Comparison of ENCODE assay signal across 8 mouse cellular contexts in genomic region chr4:135816905-135817622, GRCm38 (mm10). TPM values are rescaled to one million over a fixed set of nuclear protein-coding genes. Genes with fewer than 3 reads are reported as not detected.
A peak's percentile ranks its signal among the peaks of the same experiment; 100 is the strongest.
DNase-seq lines count a peak whose midpoint lies in the region; ATAC-seq and TF ChIP-seq lines count a peak whose summit lies in the region.

No protein-coding gene starts in this region.

- no peak overlapping the region for H3K9ac ChIP-seq in forebrain, postnatal 0 days
- H3K9ac ChIP-seq in forebrain, embryonic 16.5 days (replicated peaks; ENCODE audit: low read depth, low read length): no peak overlapping the region

- no peak overlapping the region for H3K4me2 ChIP-seq in forebrain, postnatal 0 days (ENCODE audit: low read depth)
- H3K4me2 ChIP-seq in forebrain, embryonic 16.5 days (ENCODE audit: low read length): no peak overlapping the region

- no peak for TF ChIP-seq POLR2A in bone marrow macrophage, adult 2 months (IDR thresholded peaks at IDR 0.05; ENCODE audit: borderline replicate concordance, low read depth, low read length)

- WGBS in forebrain, postnatal 0 days: 39% methylated on average over 12 of the region's 12 CpGs
- WGBS in forebrain, embryonic 16.5 days: 36% methylated on average over 12 of the region's 12 CpGs

- no peak overlapping the region for H3K4me3 ChIP-seq in forebrain, postnatal 0 days (ENCODE audit: low read depth, low read length)
- H3K4me3 ChIP-seq in forebrain, embryonic 16.5 days (replicated peaks; ENCODE audit: low read length): no peak overlapping the region
- no peak overlapping the region for H3K4me3 ChIP-seq in bone marrow macrophage, adult 2 months (ENCODE audit: insufficient read depth, low read length)

- H3K36me3 ChIP-seq in forebrain, postnatal 0 days (ENCODE audit: insufficient read depth): no peaks in the 10 kb centered on the region
- H3K36me3 ChIP-seq in forebrain, embryonic 16.5 days (ENCODE audit: control insufficient read depth, insufficient read depth): no peaks in the 10 kb centered on the region

- H3K4me1 ChIP-seq in forebrain, postnatal 0 days (ENCODE audit: insufficient read depth): no peaks in the 10 kb centered on the region
- H3K4me1 ChIP-seq in forebrain, embryonic 16.5 days (replicated peaks; ENCODE audit: control insufficient read depth, insufficient read depth, low read length): no peaks in the 10 kb centered on the region
- H3K4me1 ChIP-seq in bone marrow macrophage, adult 2 months (ENCODE audit: control insufficient read depth, insufficient read depth, low read length): peaks cover 2% of the 10 kb centered on the region; the same call in 1 of the 2 replicates

- no peaks in the 10 kb centered on the region for H3K9me3 ChIP-seq in forebrain, postnatal 0 days (ENCODE audit: low read length)
- peaks cover 2% of the 10 kb centered on the region; the same call in 1 of the 2 replicates for H3K9me3 ChIP-seq in forebrain, embryonic 16.5 days (ENCODE audit: control insufficient read depth, low read length)

- peak; percentile 69 for DNase-seq in forebrain, postnatal 0 days
- DNase-seq in ovary, postnatal 36 days (ENCODE audit: low spot score): peak; percentile 41
- DNase-seq in ovary, postnatal 14 days (ENCODE audit: low spot score): no peak
- peak; percentile 34 to 35 for DNase-seq in layer of hippocampus, postnatal 14 days (ENCODE audit: low spot score in 2 of 2)
- DNase-seq in natural killer cell, adult 2 months (ENCODE audit: low spot score in 2 of 2): peak; percentile 24 to 45
- DNase-seq in ovary, adult 18-20 months (ENCODE audit: low spot score): no peak

- H3K27me3 ChIP-seq in forebrain, postnatal 0 days (ENCODE audit: insufficient read depth, low read length): no peaks in the 10 kb centered on the region
- H3K27me3 ChIP-seq in forebrain, embryonic 16.5 days (replicated peaks; ENCODE audit: control insufficient read depth, insufficient read depth, low read length): no peaks in the 10 kb centered on the region

- H3K27ac ChIP-seq in forebrain, postnatal 0 days (ENCODE audit: low read depth, low read length): no peak overlapping the region
- no peak overlapping the region for H3K27ac ChIP-seq in forebrain, embryonic 16.5 days (ENCODE audit: low read length)
- no peak overlapping the region for H3K27ac ChIP-seq in bone marrow macrophage, adult 2 months (ENCODE audit: insufficient read depth, low read depth, low read length)

- ATAC-seq in forebrain, postnatal 0 days: no peak
- ATAC-seq in forebrain, embryonic 16.5 days: no peak

- peak; percentile 72 for TF ChIP-seq CTCF in forebrain, postnatal 0 days (IDR thresholded peaks at IDR 0.05; ENCODE audit: low read depth)
- peak; percentile 46 for TF ChIP-seq CTCF in bone marrow macrophage, adult 2 months (IDR thresholded peaks at IDR 0.05; ENCODE audit: low read depth, low read length)

RNA-seq across cellular contexts. Expression of gene Srsf10, which starts 38.5 kb away (rescaled TPM):
- total RNA-seq in forebrain, postnatal 0 days (2014; rRNA removed): 96.4 and 114 TPM in 2 replicates
- 131 and 143 TPM in 2 replicates for polyA plus RNA-seq in forebrain, postnatal 0 days (2015; fragmentation: Nextera tagmentation; extraction: Ambion mirVana)
- polyA plus RNA-seq in forebrain, embryonic 16.5 days (2015; fragmentation: Nextera tagmentation; extraction: Ambion mirVana): 253 and 294 TPM in 2 replicates
- polyA plus RNA-seq in bone marrow macrophage, adult 2 months (2012; ENCODE audit: insufficient read depth, insufficient read length, missing spikeins): 82.1 and 98.0 TPM in 2 replicates
- 10 to 100 TPM; 78.4 to 85.6 TPM for total RNA-seq in layer of hippocampus, postnatal 14 days (2021)

RNA-seq across cellular contexts. Expression of gene Pnrc2, which starts 56.6 kb away (rescaled TPM):
- 64.4 and 75.0 TPM in 2 replicates for total RNA-seq in forebrain, postnatal 0 days (2014; rRNA removed)
- polyA plus RNA-seq in forebrain, postnatal 0 days (2015; fragmentation: Nextera tagmentation; extraction: Ambion mirVana): 60.9 and 73.0 TPM in 2 replicates
- polyA plus RNA-seq in forebrain, embryonic 16.5 days (2015; fragmentation: Nextera tagmentation; extraction: Ambion mirVana): 120 and 140 TPM in 2 replicates
- polyA plus RNA-seq in bone marrow macrophage, adult 2 months (2012; ENCODE audit: insufficient read depth, insufficient read length, missing spikeins): 126 and 135 TPM in 2 replicates
- total RNA-seq in layer of hippocampus, postnatal 14 days (2021): 10 to 100 TPM; 59.5 to 67.2 TPM

RNA-seq across cellular contexts. Expression of gene Myom3, which starts 57.5 kb away (rescaled TPM):
- total RNA-seq in forebrain, postnatal 0 days (2014; rRNA removed): 1.1 and 1.4 TPM in 2 replicates
- polyA plus RNA-seq in forebrain, postnatal 0 days (2015; fragmentation: Nextera tagmentation; extraction: Ambion mirVana): 1.7 and 2.6 TPM in 2 replicates
- polyA plus RNA-seq in forebrain, embryonic 16.5 days (2015; fragmentation: Nextera tagmentation; extraction: Ambion mirVana): 0.29 and 0.34 TPM in 2 replicates
- polyA plus RNA-seq in bone marrow macrophage, adult 2 months (2012; ENCODE audit: insufficient read depth, insufficient read length, missing spikeins): not detected in 2 replicates
- total RNA-seq in layer of hippocampus, postnatal 14 days (2021): 1 to 10 TPM; 1.4 to 1.5 TPM

Comparison
In these comparisons a context has a peak if more than half of its experiments do, and no peak if none do; other contexts are left out.
1. DNase-seq: peak in forebrain, postnatal 0 days (single experiment), ovary, postnatal 36 days (single experiment), layer of hippocampus, postnatal 14 days (2 of 2) and natural killer cell, adult 2 months (2 of 2); none in ovary, postnatal 14 days (single experiment) and ovary, adult 18-20 months (single experiment).